Mouse (Mus musculus) C2C12 (cell line): Measurements from ENCODE around the gene Nhej1.

ENCODE experiments used
- CEBPB ChIP-seq: IDR thresholded peaks from one replicate; pipeline ENCODE4 v1.6.1; 2011; ENCODE audit warnings: low read depth, mild to moderate bottlenecking, control low read depth, moderate library complexity
- CTCF ChIP-seq: IDR thresholded peaks from one replicate; pipeline ENCODE4 v1.5.1; 2011; ENCODE audit not compliant: control insufficient read depth, insufficient read depth, insufficient read length
- USF1 ChIP-seq: IDR thresholded peaks from one replicate; pipeline ENCODE4 v1.6.1; 2011; ENCODE audit warnings: low read depth, mild to moderate bottlenecking, control low read depth, moderate library complexity

DNA sequence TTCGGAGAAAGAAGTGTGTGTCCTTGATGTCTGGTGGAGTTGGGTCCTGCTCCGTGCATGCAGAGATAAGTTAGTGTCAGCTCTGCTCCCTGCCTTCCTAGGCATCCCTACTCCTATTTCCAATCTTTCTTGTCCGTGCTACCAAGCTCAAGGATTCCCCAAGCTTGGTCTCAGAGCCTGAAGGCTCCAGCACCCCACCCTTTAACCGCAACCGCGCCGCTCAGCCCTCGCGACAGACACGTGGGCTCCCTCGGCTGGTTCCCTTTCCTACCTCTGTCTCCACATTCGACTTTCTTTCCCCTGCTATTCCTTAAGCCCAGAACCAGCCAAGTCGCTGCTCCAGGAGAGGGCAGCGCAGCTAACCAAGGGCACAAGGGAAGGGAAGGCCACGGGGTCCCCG is 174.9 kb downstream of the Nhej1 start:
- TF ChIP-seq CTCF = no peak
- TF ChIP-seq USF1 = no peak
- no peak for TF ChIP-seq CEBPB
